Mouse (Mus musculus): Measurements from ENCODE around the gene Plekha7. TPM values are rescaled to one million over a fixed set of nuclear protein-coding genes. Genes with fewer than 3 reads are reported as not detected.

The Plekha7 gene
- polyA plus RNA-seq, 1 experiment from 2014 or later, result 5.7 TPM

DNA sequence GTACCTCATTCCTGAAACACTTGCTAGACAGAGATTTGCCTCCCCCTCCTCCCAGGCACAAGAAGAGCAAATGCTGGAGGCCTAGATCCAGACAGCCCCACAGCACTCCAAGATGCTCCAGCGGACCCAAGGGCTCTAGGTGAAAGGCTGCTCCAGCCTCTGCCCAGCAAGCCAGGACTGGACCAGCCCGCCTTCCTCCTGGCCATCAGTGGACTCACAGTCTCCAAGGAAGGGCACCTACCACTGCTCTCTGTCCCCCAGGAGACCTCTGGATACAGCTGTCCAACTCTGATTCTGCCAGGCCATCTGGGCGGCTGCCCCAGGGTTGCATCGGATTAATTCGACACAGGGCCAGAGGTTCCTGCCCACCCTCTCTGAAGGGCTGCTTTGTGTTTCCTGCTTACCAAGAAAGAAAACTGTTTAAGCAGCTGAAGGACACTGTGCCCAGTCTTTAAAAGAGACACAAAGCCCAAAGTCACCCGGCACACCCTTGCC is 38.6 kb downstream of the Plekha7 start:
- TF ChIP-seq CTCF (IDR thresholded peaks at IDR 0.05), result no peak
- no peak for TF ChIP-seq EP300 (IDR thresholded peaks at IDR 0.05)
- WGBS, result 72% methylated on average over 6 of the region's 6 CpGs
- Histone ChIP-seq H3K4me1 (ENCODE audit: insufficient read depth, low read depth, low read length) (no peaks in the 10 kb centered on the region), H3K4me3 (ENCODE audit: low read depth, low read length) (no peak overlapping the region), H3K9ac (replicated peaks; ENCODE audit: low read depth) (no peak overlapping the region), H3K27ac (ENCODE audit: low read length) (no peak overlapping the region), H3K4me2 (replicated peaks; ENCODE audit: low read depth, low read length) (no peak overlapping the region), H3K27me3 (replicated peaks; ENCODE audit: insufficient read depth, low read length) (no peaks in the 10 kb centered on the region), H3K36me3 (ENCODE audit: insufficient read depth, low read length) (no peaks in the 10 kb centered on the region), H3K9me3 (ENCODE audit: low read length) (no peaks in the 10 kb centered on the region)
- DNase-seq (ENCODE audit: low spot score), result no peak
- no peak for ATAC-seq

DNA sequence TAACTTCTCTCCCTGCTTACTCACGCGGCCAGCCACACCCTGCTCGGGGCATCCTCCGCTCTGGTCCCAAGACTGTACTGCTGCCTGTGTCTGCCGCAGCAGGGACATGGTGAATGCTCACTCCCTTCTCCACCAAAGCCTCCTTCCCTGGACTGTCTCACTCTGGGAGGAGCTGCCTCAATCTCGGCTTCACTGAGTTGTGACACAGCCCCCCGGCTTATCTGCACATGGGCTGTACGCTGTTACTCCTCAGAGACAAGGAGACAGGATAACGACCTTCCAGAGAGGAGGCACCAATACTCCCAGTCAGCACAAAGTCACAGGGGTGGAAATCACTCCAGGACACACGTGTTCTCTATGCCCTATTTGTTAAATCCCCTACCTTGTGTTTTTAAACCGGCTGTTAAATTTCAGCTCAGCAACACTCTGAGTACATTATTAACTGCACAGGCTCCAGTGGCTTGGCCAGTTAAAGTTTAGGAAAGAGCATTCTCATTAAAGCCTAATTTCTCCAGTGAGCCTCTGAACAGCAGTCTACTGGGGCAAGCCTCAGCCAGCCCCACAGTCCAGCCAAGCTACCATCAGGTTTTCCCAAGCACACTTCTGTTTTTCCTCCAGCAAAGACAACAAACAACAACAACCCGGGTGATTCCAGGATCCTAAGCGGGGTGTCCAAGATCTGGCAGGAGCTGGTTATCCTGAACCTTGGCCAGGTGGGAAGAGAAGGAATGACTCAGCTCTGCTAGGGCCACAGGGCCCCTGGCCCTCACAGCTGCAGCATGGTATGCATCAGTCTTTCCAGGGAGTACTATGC is 39.9 kb downstream of the Plekha7 start:
- WGBS, result 42% methylated on average over 13 of the region's 13 CpGs
- H3K36me3 ChIP-seq (ENCODE audit: insufficient read depth, low read length), result no peaks in the 10 kb centered on the region
- no peak overlapping the region for H3K9ac ChIP-seq (replicated peaks; ENCODE audit: low read depth)
- no peak overlapping the region for H3K4me2 ChIP-seq (replicated peaks; ENCODE audit: low read depth, low read length)
- H3K9me3 ChIP-seq (ENCODE audit: low read length), result no peaks in the 10 kb centered on the region
- no peak for TF ChIP-seq CTCF (IDR thresholded peaks at IDR 0.05)
- no peak for TF ChIP-seq EP300 (IDR thresholded peaks at IDR 0.05)
- no peak overlapping the region for H3K4me3 ChIP-seq (ENCODE audit: low read depth, low read length)
- H3K27me3 ChIP-seq (replicated peaks; ENCODE audit: insufficient read depth, low read length), result no peaks in the 10 kb centered on the region
- H3K27ac ChIP-seq (ENCODE audit: low read length), result no peak overlapping the region
- ATAC-seq (no peak), DNase-seq (ENCODE audit: low spot score) (no peak)
- no peaks in the 10 kb centered on the region for H3K4me1 ChIP-seq (ENCODE audit: insufficient read depth, low read depth, low read length)

DNA sequence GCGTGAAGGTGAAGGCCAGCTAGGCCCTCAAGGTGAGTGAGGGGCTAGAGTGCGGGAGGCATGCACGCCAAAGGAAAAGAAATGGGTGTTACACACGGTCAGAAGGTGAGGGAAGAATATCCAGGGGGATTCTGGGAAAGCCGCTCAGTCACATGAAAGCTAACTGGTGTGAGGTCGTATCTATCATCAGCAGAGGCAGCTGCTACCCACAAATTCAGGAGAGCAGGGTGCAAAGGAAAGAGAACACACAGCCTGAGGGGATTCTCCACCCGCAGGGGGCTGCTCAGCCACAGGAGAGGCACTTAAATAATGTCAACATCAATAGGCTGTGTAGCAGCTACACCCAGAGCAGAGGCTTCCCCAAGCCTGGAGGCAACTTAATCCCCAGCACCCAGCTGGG is 44.9 kb downstream of the Plekha7 start:
- H3K4me1 ChIP-seq (ENCODE audit: insufficient read depth, low read depth, low read length), result no peaks in the 10 kb centered on the region
- TF ChIP-seq CTCF (IDR thresholded peaks at IDR 0.05) (no peak), EP300 (IDR thresholded peaks at IDR 0.05) (no peak)
- no peaks in the 10 kb centered on the region for H3K9me3 ChIP-seq (ENCODE audit: low read length)
- H3K36me3 ChIP-seq (ENCODE audit: insufficient read depth, low read length), result no peaks in the 10 kb centered on the region
- H3K27ac ChIP-seq (ENCODE audit: low read length), result no peak overlapping the region
- ATAC-seq, result no peak
- H3K27me3 ChIP-seq (replicated peaks; ENCODE audit: insufficient read depth, low read length), result no peaks in the 10 kb centered on the region
- no peak overlapping the region for H3K9ac ChIP-seq (replicated peaks; ENCODE audit: low read depth)
- no peak overlapping the region for H3K4me3 ChIP-seq (ENCODE audit: low read depth, low read length)
- WGBS, result 69% methylated on average over 7 of the region's 7 CpGs
- no peak overlapping the region for H3K4me2 ChIP-seq (replicated peaks; ENCODE audit: low read depth, low read length)
- no peak for DNase-seq (ENCODE audit: low spot score)

DNA sequence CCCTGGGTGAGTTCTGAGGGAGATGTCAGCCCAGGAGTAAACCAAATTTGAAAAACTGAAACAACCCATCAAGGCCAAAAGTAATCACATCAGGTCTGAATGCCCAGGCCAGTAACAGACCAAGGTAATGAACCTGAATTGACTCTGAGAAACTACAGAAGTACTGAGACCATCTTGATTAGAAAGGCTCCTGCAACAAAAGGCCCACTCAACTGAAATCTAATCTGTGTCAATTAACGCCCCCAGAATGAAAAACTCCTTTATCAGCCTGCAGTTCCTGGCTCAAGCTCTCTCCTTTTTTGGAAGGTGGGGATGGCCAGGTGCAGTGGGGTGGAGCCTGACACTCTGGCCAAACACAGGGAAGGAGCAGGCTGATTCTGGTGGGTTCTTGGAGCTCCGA is 45.7 kb downstream of the Plekha7 start:
- Histone ChIP-seq H3K9me3 (ENCODE audit: low read length) (no peaks in the 10 kb centered on the region), H3K27ac (ENCODE audit: low read length) (no peak overlapping the region), H3K4me3 (ENCODE audit: low read depth, low read length) (no peak overlapping the region), H3K27me3 (replicated peaks; ENCODE audit: insufficient read depth, low read length) (no peaks in the 10 kb centered on the region), H3K4me2 (replicated peaks; ENCODE audit: low read depth, low read length) (no peak overlapping the region), H3K4me1 (ENCODE audit: insufficient read depth, low read depth, low read length) (no peaks in the 10 kb centered on the region), H3K9ac (replicated peaks; ENCODE audit: low read depth) (no peak overlapping the region), H3K36me3 (ENCODE audit: insufficient read depth, low read length) (no peaks in the 10 kb centered on the region)
- ATAC-seq (no peak), DNase-seq (ENCODE audit: low spot score) (no peak)
- TF ChIP-seq CTCF (IDR thresholded peaks at IDR 0.05), result no peak
- TF ChIP-seq EP300 (IDR thresholded peaks at IDR 0.05), result no peak
- WGBS, result 43% methylated on average over 2 of the region's 2 CpGs

DNA sequence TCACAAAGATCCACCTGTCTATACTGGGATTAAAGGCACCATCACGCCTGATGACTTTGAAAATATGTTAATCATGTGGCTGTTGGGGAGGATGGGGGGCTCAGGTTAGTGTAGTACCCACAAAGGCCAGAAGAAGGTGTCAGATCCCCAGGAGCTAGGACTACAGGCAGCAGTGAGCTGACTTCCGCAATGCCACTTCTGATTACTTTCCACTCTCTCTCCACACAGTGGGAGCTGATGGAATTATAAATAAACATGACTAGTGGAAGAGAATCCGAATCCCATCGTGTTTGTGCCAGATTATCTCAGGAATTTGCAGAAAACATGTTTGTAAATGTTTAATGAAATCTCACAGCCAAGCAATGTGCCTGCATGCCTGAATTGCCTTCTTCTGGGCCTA is 46.1 kb downstream of the Plekha7 start:
- 28% methylated on average over 4 of the region's 4 CpGs for WGBS
- Histone ChIP-seq H3K4me1 (ENCODE audit: insufficient read depth, low read depth, low read length) (no peaks in the 10 kb centered on the region), H3K36me3 (ENCODE audit: insufficient read depth, low read length) (no peaks in the 10 kb centered on the region), H3K9ac (replicated peaks; ENCODE audit: low read depth) (no peak overlapping the region), H3K27ac (ENCODE audit: low read length) (no peak overlapping the region), H3K9me3 (ENCODE audit: low read length) (no peaks in the 10 kb centered on the region), H3K4me3 (ENCODE audit: low read depth, low read length) (no peak overlapping the region), H3K27me3 (replicated peaks; ENCODE audit: insufficient read depth, low read length) (no peaks in the 10 kb centered on the region), H3K4me2 (replicated peaks; ENCODE audit: low read depth, low read length) (no peak overlapping the region)
- ATAC-seq (peak; percentile 68), DNase-seq (ENCODE audit: low spot score) (peak; percentile 55)
- TF ChIP-seq EP300 (IDR thresholded peaks at IDR 0.05) (no peak), CTCF (IDR thresholded peaks at IDR 0.05) (peak; percentile 66)

DNA sequence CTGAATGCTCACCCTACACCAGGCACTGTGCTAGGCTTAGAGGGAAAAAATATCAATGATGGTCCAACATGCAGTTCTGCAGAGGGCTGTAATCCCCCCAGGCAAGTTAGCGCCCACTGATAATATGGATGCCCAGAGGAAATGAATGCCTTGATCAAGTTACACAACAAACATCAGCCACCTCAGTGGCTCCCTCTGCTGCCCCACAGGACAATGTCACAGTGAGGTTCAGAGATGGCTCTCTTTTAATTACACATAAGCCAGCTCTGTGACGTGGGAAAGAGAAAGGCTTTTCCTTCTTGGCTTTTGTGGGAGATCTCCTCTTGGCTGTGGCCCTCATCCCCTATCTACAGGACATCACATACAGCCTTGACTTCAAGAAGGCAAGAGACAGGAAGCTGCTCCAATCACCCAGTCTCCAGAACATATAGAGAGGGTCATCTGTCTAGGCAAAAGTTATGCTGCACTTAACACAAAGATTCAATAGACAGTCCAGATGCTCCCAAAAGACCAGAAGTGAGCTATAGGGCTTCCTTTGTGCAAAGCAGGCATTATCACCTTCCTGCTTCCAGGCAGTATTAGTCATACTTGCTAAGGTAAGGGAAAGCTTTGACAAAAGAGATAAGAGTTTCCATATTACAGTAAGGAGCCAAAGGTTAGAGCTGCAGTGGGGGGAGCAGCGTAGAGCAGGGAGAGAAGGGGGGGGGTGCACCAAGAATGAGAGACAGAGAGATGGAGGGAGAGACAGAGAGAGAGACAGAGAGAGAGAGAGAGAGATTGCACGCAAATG is 47.2 kb downstream of the Plekha7 start:
- DNase-seq (ENCODE audit: low spot score) (peak; percentile 37), ATAC-seq (no peak)
- no peak overlapping the region for H3K27ac ChIP-seq (ENCODE audit: low read length)
- peak; percentile 70 for TF ChIP-seq CTCF (IDR thresholded peaks at IDR 0.05)
- no peak for TF ChIP-seq EP300 (IDR thresholded peaks at IDR 0.05)
- H3K27me3 ChIP-seq (replicated peaks; ENCODE audit: insufficient read depth, low read length), result no peaks in the 10 kb centered on the region
- no peak overlapping the region for H3K4me3 ChIP-seq (ENCODE audit: low read depth, low read length)
- no peak overlapping the region for H3K4me2 ChIP-seq (replicated peaks; ENCODE audit: low read depth, low read length)
- WGBS, result 79% methylated on average over 4 of the region's 4 CpGs
- no peaks in the 10 kb centered on the region for H3K36me3 ChIP-seq (ENCODE audit: insufficient read depth, low read length)
- H3K4me1 ChIP-seq (ENCODE audit: insufficient read depth, low read depth, low read length), result no peaks in the 10 kb centered on the region
- no peaks in the 10 kb centered on the region for H3K9me3 ChIP-seq (ENCODE audit: low read length)
- no peak overlapping the region for H3K9ac ChIP-seq (replicated peaks; ENCODE audit: low read depth)
